Mouse (Mus musculus) cerebellum, adult 11-12 months (tissue): ENCODE measurements around the gene Prr15l.

ENCODE experiments used
- DNase-seq: peaks from one replicate; pipeline ENCODE4 v3.0.0; 2022

The Prr15l gene

GRCm38 (mm10) chr11:96977606-96978400 is 49.9 kb downstream of the Prr15l start:
- peak; percentile 100 for DNase-seq

- peak; percentile 67 for DNase-seq
Measured at GRCm38 (mm10) chr11:96978401-96979246, 50.7 kb downstream of the Prr15l start.

- no peak for DNase-seq
Measured at GRCm38 (mm10) chr11:96979329-96979728, 51.4 kb downstream of the Prr15l start.

GRCm38 (mm10) chr11:96980021-96980420 is 52.1 kb downstream of the Prr15l start:
- DNase-seq, result no peak

- peak; percentile 55 for DNase-seq
Measured at GRCm38 (mm10) chr11:96981461-96981860, 53.6 kb downstream of the Prr15l start.

DNA sequence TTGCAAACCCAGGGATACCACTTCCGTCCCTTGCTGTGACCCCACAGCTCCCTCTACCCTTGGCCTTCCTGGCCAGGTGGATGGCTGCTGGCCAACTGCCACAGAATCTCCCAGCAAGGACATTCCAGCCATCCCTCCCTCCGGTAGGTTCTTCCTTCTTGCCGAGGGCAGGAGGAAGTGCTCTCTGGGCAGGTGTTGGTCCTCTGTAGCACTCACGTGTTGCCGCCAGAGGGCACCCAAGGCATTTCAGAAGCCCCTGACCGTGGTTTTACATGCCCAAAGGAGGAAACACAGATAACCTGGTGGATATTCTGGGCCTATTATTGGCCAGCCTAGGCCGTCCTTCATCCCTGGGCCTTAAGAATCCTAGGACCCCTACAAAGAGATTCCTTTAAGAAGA is 54.5 kb downstream of the Prr15l start:
- DNase-seq, result peak; percentile 88

GRCm38 (mm10) chr11:96982859-96983258 is 55.0 kb downstream of the Prr15l start, which contains the start of gene Sp2:
Sp2 (minus strand) TSS chr11:96982959.
- DNase-seq, result no peak

- no peak for DNase-seq
Measured at GRCm38 (mm10) chr11:96984903-96985302, 57.0 kb downstream of the Prr15l start.

DNA sequence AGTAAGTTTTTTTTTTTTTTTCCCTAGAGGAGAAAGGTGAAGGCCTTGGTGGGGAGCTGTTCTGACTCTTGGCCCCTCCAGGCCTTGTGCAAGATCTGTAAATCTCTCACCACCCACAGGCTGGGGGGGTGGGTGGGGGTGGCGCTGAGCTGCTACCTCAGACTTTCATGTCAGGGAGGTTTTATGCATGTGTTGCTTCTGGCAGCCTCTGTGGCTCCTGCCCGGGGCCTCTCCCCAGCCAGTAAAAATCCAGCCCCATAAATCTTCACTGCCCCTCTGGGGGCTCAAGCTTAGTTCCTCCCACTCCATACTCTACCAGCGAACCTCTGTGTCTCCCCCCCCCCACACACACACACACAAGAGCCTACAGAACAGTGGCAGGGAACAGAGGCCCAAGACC is 58.6 kb downstream of the Prr15l start:
- DNase-seq, result no peak
